ENCODE assay signal across 1 mouse cellular context in genomic region chr4:40722011-40722666, GRCm38 (mm10).
TF ChIP-seq lines count a peak whose summit lies in the region.

Dnaja1 (plus strand) TSS chr4:40722150.

TF ChIP-seq in CH12.LX, 34 proteins besides CTCF, POLR2A, EP300 and RAD21 (continued from another document):
- TF ChIP-seq TBP (conservative IDR thresholded peaks at IDR 0.05; ENCODE audit: low read depth, low read length) (peak; percentile 90), JUN (IDR thresholded peaks at IDR 0.05; ENCODE audit: insufficient read depth, low read depth, low read length) (no peak), JUND (conservative IDR thresholded peaks at IDR 0.05; ENCODE audit: low read depth, low read length) (0 out of 2 replicates have a peak, but pooled peaks have one; percentile 24), ZC3H11A (IDR thresholded peaks at IDR 0.05; ENCODE audit: low read depth, low read length) (no peak), NRF1 (IDR thresholded peaks at IDR 0.05; ENCODE audit: low read depth, low read length) (no peak), HCFC1 (IDR thresholded peaks at IDR 0.05; ENCODE audit: low read depth, low read length) (peak; percentile 74), NELFE (IDR thresholded peaks at IDR 0.05; ENCODE audit: low read depth, low read length) (peak; percentile 98), USF1 (IDR thresholded peaks at IDR 0.05; ENCODE audit: low read depth, low read length) (no peak), USF2 (conservative IDR thresholded peaks at IDR 0.05; ENCODE audit: low read depth, low read length) (no peak), IRF4 (IDR thresholded peaks at IDR 0.05; ENCODE audit: low read depth, low read length) (peak; percentile 47), ZNF384 (IDR thresholded peaks at IDR 0.05; ENCODE audit: low read depth, low read length) (peak; percentile 91), ETS1 (conservative IDR thresholded peaks at IDR 0.05; ENCODE audit: low read depth, low read length) (peak; percentile 31; the same call in 1 of the 2 replicates)
